Mouse (Mus musculus) retina, adult 2 months (tissue): ENCODE measurements at regions not wholly inside any gene's neighbourhood (a gene's known extent, or its start where the extent isn't known, plus 50 kb on each side); places are given as distances from the start of the nearest gene placed in this dataset.

Experiments
- DNase-seq: peaks from one replicate; pipeline ENCODE4 v3.0.0-alpha.2; 2012; ENCODE audit warnings: low read depth, low spot score

DNA sequence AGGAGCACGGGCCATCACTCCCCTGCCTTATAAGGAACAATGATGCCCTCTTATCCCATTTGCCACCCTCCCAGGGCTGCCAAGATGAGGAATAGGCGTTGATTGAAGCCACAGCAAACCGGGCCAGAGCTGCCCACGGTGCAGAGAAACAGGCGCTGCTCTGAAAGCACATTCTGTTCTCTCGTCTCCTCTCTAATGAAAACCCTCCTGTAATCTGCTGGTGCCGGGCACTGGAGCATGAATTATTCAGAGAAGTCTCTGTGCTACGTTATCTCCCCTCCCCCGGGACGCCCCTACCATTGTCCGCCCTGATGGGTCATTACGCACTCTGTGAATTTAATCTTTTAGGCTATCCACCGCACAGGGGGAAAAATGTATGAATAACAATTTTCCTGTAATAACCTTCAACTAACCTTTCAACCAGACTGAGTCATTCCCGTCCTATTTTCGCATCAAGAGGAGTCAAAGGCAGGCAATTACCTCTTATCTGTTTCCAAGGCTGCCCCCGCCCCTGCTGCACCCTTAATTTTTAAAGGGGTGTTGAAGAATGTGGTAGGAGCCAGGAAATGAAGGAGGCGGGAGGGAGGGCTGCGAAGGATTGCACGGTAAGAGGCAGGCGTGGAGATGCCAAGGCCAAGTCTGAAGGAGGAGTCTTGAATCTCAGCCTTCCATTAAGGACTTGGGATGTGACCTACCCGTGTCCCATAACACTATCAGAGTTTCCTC, 201.6 kb downstream of the Tle3 start:
- DNase-seq: no peak

DNA sequence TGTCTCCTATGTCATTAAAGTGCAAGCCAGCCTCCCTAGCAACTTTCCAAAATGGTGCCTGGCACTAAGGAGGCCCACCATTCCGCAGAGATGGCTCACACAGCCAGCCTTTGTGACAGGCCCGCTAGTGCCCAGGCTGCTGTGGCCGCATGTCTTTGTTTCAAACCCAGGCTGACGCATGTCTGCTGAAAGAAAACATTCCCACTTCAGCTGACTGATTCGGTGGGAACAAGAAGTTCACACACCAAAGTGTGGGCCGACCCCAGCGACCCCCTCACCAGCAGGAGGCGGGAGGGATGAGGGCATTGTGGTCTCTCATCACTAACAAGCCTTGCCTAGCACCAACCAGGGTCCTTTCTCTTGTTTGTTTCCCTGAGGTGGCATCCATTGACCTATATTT, 190.9 kb downstream of the Tle3 start:
- no peak for DNase-seq

GRCm38 (mm10) chr9:61561551-61561950, 189.4 kb downstream of the Tle3 start:
- DNase-seq: no peak

GRCm38 (mm10) chr9:61558621-61559020, 186.5 kb downstream of the Tle3 start:
- no peak for DNase-seq

- DNase-seq: no peak
Observed at GRCm38 (mm10) chr9:61557025-61557424, 184.9 kb downstream of the Tle3 start.

GRCm38 (mm10) chr9:61555173-61555572, 183.0 kb downstream of the Tle3 start:
- no peak for DNase-seq

DNA sequence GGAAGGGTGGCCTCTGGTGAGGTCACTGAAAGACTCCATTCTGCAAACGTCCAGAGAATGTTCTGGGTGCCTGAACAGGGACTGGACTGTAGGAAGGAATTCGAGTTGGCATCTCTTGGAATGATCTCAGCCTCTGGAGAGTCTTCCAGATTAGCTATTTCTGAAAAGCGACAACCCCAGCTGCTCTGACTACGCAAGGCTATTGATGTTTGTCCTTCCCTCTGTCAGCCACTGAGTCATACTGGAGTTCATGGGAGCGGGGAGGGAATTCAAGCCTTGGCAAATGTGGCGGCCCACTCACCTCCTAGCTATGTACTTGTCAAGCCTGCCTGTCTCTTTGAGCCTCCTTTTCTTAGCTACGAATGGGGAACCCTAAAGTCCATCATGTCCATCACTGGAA, 182.4 kb downstream of the Tle3 start:
- no peak for DNase-seq

DNA sequence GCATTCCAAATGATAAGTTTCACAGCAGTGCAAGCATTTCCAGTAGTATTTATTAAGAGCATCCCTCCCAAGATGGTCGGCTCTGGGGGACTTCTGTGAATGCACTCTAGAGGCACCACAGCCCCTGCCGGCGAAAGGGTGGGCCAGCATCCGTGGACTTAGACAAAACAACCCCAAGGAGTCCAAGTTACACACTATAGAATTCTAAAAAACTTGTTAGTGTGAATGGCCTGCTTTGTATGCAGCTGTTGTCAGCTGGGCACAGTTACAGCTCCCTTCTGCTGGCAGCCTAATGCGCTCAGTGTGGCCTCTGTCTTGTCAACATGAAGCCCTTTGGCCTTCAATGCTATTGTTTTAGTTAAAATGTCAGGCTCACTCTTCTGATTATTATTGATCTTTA, 181.5 kb downstream of the Tle3 start:
- no peak for DNase-seq

- no peak for DNase-seq
Observed at GRCm38 (mm10) chr9:61551361-61551760, 179.2 kb downstream of the Tle3 start.

DNA sequence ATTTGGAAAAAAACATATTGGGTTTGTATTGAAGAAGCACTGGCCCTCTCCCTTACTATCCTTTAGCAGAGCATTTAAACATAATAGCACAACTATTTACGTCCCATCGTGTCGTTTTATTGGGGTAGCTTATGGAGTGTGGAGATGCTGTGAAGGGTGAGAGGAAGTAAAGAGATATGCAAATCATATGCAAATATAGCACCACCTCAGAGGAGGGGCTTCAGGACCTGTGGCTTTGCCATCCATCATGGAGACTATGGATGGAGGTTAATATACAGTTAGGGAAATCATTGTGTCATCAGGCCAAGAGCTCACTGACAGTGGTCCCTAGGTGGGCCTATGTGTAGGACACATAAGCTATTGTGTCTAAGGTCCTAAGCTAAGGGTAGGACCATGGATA, 178.2 kb downstream of the Tle3 start:
- DNase-seq: no peak

DNA sequence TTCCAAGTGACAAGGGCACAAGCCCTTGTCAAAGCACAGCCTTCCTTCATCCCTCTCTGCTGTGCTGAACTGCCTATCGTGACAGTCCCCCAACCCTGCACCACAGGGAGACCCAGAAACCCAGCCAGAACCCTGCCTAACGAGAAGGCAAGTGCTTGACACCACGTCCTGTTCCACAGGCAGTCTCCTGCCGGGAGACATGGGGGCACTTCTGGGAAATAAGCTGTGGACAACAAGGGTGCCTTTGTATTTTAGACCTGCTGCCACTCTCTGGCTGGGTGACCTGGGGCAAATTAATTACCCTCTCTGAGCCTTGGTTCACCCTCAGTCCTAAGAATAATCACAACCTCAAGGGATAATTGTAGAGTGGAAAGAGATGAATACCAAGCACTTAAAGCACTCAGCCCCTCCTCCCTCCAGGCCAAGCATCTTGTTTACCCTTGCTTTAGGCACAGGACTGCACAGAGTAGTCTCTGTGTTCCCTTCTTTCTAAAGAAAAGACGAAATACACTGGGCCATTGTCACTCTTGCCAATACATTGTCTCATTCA, 177.6 kb downstream of the Tle3 start:
- no peak for DNase-seq

DNA sequence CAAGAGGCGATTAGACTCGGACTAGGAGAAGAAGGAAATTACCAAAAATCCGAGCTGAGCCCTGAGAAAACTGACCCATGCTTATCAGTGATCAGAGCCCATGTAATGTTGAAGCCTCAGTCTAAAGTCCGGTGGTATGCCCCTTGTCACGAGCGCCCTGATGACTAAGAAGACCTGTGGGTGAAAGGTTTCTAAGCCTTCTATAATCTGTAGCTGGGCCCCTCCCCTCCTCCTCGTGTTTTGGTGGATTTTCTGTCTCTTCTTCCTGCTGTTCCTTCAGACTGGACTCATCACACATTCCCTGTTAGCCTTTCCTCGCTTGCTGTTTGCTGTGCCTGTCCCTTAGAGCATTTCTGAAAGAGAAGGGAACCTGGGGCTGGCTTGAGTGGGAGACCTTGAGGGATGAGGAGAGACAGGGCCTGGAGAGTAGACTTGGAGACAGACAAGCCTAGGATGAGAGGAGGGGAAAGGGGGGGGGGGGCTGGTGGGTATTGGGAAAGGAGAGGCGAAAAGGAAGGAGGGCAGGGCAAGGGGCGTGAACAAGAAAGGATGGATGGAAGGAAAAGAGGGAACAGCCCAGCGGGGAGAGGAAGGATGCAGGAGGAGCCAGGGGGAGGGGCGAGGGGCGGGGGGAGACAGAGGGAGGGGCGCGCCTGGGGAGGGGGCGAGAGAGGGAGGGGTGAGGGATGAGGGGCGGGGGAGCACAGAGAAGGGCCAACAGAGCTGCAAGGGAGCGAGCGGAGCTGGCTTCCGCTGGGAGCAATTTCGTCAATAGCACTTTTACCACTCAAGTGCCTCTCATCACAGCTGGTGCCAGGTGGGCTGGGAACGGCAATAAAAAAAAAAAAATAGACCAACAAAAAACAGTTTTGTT, 165.4 kb downstream of the Tle3 start:
- no peak for DNase-seq

DNA sequence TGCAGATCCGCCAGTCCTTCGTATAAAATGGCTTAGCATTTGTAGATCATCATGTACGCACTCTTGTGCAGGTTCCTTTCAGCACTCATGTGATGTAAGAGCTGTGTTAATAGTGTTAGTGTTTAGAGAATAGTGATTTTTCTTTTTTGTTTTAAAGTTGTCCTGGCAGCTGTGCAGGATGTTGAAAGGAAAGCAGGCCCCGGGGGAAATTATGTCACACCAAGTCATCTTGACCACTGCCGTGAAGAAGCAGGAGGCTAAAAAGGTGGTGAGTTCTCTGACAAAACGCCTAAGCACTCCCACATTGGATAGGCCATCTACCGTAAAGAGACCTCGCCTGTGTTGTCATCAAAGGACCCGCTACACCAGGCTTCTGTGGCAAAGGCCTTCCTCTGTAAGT, 161.1 kb downstream of the Tle3 start:
- DNase-seq: no peak

DNA sequence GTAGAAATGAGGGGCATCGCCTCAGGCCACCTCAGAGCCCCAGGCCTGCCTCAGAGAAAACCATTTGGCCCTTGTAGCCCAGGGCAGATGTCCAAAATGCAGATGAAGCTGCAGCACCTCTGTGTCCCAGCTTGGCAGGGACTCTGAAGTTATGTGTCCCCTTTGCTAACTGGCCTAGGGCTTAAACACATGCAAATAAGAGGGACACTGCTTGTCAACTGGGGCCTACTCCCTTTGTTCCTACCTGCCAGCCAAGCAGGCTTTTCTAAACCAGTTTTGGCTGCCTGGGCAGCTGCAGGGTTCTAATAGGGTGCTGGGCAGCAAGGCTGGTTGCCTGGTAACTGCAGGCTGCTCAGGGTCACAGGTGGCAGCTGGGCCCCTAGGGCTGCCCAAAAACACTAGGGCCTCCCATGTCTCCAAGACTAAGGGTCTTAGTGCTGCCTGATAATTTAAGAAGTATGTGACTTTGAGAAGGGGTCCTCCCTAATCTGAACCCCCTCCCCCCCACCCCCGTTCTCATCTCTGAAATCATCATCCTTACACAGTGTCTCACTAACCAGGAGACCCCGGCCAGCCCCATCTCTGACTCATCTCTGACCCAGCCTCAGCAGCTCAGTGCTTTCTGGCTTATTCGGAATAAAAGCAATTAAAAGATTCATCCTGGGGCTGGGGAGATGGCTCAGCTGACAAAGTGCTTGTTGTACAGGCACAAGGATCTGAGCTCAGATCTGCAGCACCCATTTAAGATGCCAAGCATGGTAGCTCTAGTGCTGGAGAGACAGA, 158.3 kb downstream of the Tle3 start:
- no peak for DNase-seq

DNA sequence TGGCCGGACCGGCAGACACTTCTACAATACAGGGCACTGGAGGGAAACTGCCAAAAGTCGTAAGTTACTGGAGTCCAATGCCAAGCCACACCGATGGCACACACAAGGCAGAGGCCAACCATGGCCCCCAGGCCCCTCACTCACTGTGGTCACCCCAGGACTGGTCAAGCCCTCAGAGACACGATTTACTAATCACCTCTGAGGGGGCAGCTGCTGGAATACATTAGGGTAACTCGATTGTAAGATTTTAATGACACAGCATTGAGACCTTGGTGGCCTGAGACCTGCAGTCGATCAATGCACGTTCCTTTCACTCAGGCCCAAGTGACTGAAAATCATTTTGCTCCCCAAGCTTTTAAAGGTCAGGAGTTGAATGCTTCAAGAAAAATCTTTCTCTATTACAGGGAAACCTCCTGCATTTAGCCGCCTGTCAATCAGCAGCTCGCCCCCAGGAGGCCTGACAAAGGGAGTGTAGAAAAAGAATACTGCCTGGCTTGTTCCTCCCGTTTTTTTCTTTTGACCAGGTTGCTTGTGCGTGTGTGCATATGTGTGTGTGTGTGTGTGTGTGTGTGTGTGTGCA, 156.2 kb downstream of the Tle3 start:
- no peak for DNase-seq

GRCm38 (mm10) chr9:61527491-61528056, 155.4 kb downstream of the Tle3 start:
- DNase-seq: no peak

GRCm38 (mm10) chr9:61520136-61520535, 148.0 kb downstream of the Tle3 start:
- DNase-seq: no peak

GRCm38 (mm10) chr9:61517906-61518305, 145.7 kb downstream of the Tle3 start:
- DNase-seq: no peak

DNA sequence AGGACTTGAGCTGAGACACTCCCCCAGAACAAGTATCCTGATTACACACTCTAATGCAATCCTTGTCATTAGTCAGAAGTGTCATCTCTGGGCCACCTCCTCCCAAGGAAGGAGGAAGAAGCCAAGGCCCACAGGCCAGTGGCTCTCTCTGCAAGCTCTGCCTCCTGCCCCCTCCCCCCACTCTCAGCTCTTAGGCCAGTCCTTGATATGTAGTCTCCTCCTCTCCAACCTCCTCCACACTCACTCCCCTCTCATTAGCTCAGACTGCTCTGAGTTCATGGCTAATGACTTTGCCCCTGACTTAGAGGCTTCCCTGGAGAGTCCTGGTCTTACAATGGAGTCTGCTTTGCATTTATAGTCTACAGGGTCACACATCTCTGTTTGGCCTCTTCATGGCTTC, 139.3 kb downstream of the Tle3 start:
- no peak for DNase-seq

GRCm38 (mm10) chr9:61510217-61510893, 138.2 kb downstream of the Tle3 start:
- no peak for DNase-seq
